Mouse (Mus musculus) midbrain, embryonic 15.5 days (tissue): ENCODE results near the gene Rundc1. TPM values are rescaled to one million over a fixed set of nuclear protein-coding genes. Genes with fewer than 3 reads are reported as not detected.
A peak's percentile ranks its signal among the peaks of the same experiment; 100 is the strongest.
"Not testable (repeated sequence)": the region's sequence is repeated elsewhere in the genome, so short reads cannot be mapped to it uniquely, and the experiment has no call there.

Source experiments
- ATAC-seq: fragments of 200-750 bp; cut with Nextera tagmentation; replicated peaks from 2 replicates; pipeline ENCODE4 v1.8.0; 2017; ENCODE audit warnings: moderate TSS enrichment
- H3K27ac ChIP-seq: fragments of 300-500 bp; sonication (generic); 2 replicates; pipeline ENCODE4 v1.5.1; 2015; ENCODE audit warnings: mild to moderate bottlenecking, inconsistent platforms
- H3K27me3 ChIP-seq: fragments of 300-500 bp; sonication (generic); replicated peaks from 2 replicates; pipeline ENCODE4 v1.6.1; 2015; ENCODE audit warnings: inconsistent platforms
- H3K36me3 ChIP-seq: fragments of 300-500 bp; sonication (generic); replicated peaks from 2 replicates; pipeline ENCODE4 v1.6.1; 2015; ENCODE audit warnings: inconsistent platforms
- H3K4me1 ChIP-seq: fragments of 300-500 bp; sonication (generic); 2 replicates; pipeline ENCODE4 v1.6.1; 2015; ENCODE audit warnings: inconsistent platforms
- H3K4me2 ChIP-seq: fragments of 300-500 bp; sonication (generic); 2 replicates; pipeline ENCODE4 v1.6.1; 2015; ENCODE audit warnings: inconsistent platforms, mild to moderate bottlenecking, moderate library complexity
- H3K4me3 ChIP-seq: fragments of 300-500 bp; sonication (generic); 2 replicates; pipeline ENCODE4 v1.5.1; 2015; ENCODE audit warnings: mild to moderate bottlenecking, inconsistent platforms
- H3K9ac ChIP-seq: fragments of 300-500 bp; sonication (generic); 2 replicates; pipeline ENCODE4 v1.6.1; 2015; ENCODE audit warnings: mild to moderate bottlenecking, inconsistent platforms
- H3K9me3 ChIP-seq: fragments of 300-500 bp; sonication (generic); 2 replicates; pipeline ENCODE4 v1.6.1; 2016; ENCODE audit warnings: inconsistent platforms
- WGBS: fragments of 180-500 bp; shearing (Covaris S2); methylation state at CpG from one replicate; pipeline ENCODE4 v1.1.7; 2015; ENCODE audit warnings: mixed read lengths; 5-methylcytosine and 5-hydroxymethylcytosine counted together
- polyA plus RNA-seq: library from polyadenylated mRNA; unstranded; fragments of >200 nt; fragmentation: Nextera tagmentation; extraction: Ambion mirVana; gene quantifications from 2 replicates; pipeline ENCODE4 v1.2.1, GENCODE M21; 2015

The Rundc1 gene
- polyA plus RNA-seq, result 31.7 and 34.9 TPM in 2 replicates

DNA sequence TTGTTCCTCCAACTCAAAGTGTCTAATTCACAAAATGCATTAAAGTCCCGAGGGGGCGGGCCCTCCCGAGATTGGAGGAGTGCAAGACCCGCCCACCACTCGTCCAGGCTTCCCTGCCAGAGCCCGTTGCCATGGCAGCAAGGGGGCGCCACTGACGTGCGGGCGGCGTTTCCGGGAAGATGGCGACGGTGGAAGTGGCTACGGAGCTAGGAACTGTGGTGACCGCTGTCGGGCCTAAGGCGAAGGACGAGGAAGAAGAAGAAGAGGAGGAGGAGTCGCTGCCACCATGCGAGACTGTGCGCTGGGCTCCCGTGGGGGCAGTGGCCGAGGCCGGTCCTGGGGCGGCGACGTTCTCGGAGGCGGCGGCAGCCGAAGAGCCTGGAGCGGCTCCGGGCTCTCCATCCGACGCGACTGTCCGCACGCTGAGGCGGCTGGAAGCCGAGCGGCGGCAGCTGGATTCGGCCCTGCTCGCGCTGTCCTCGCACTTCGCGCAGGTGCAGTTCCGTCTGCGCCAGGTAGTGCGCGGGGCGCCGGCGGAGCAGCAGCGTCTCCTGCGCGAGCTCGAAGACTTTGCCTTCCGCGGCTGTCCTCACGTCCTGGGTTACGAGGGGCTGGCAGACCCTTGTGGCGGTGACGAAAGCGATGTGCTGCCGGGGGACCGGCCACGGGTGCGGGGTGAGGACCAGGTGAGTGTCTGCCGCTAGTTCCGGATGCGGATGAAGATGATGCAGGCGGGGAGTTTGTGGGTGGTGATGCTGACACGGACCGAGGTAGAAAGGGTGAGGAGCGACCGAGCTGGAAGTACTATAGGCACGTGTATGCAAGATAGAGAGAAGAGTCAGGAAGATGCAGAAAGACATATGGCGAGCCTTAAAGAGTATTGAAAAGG, at the start of gene Rundc1, which contains the start of gene Ptges3l:
Rundc1 (plus strand) TSS at position 161 of the 889 bp plus-strand sequence.
Ptges3l (minus strand) TSS at position 409 of the 889 bp plus-strand sequence.
- peaks cover 31% of the 10 kb centered on the region for H3K4me1 ChIP-seq
- peak within 1 kb of the TSS; percentile 74 for H3K9ac ChIP-seq
- H3K4me2 ChIP-seq, result peak within 1 kb of the TSS; percentile 81
- no peaks in the 10 kb centered on the region for H3K27me3 ChIP-seq
- H3K9me3 ChIP-seq, result no peaks in the 10 kb centered on the region
- H3K4me3 ChIP-seq, result peak within 1 kb of the TSS; percentile 86
- WGBS, result under 1% methylated on average over 81 of the region's 81 CpGs
- H3K27ac ChIP-seq, result peak within 1 kb of the TSS; percentile 91
- peak; percentile 95 for ATAC-seq
- H3K36me3 ChIP-seq, result peaks cover 3% of the 10 kb centered on the region; the same call in 1 of the 2 replicates

DNA sequence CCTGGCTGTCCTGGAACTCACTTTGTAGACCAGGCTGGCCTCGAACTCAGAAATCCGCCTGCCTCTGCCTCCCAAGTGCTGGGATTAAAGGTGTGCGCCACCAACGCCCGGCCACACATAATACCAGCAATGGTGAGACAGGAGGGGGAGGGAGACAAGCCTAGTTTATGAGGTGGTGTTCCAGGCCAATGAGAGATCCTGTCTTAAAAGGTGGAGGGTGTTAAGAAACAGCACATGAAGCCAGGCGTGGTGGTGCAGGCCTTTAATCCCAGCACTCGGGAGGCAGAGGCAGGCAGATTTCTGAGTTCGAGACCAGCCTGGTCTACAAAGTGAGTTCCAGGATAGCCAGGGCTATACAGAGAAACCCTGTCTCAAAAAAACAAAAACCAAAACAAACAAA, 46.7 kb upstream of the Rundc1 start:
- H3K4me1 ChIP-seq, H3K4me2 ChIP-seq, H3K9ac ChIP-seq, H3K27ac ChIP-seq, H3K27me3 ChIP-seq, H3K9me3 ChIP-seq, H3K4me3 ChIP-seq, H3K36me3 ChIP-seq, ATAC-seq: not testable (repeated sequence)
- 95% methylated on average over 8 of the region's 8 CpGs for WGBS

DNA sequence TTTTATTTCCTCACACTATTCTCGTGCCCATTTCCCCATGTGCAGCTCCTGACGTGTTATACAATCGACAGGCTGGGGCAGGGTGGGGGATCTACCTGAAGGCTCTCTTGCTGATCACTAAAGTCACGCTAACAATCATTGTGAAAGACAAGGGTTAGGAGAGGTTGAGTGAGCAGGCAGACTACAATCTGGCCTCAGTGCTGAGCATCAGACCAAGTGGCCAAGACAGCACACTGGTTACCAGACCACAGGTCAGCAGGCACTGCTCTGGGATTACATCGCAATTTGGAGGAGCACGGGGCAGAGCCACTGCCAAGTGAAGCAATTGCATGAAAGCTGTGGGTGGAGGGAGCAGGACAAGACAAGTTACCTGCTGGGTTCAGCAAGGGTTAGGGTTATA, 46.0 kb upstream of the Rundc1 start:
- Histone ChIP-seq H3K27ac (no peak overlapping the region), H3K4me3 (no peak overlapping the region), H3K4me2 (no peak overlapping the region), H3K9ac (no peak overlapping the region), H3K27me3 (no peaks in the 10 kb centered on the region), H3K36me3 (no peaks in the 10 kb centered on the region), H3K9me3 (no peaks in the 10 kb centered on the region), H3K4me1 (no peaks in the 10 kb centered on the region)
- ATAC-seq, result no peak
- 85% methylated on average over 6 of the region's 6 CpGs for WGBS

DNA sequence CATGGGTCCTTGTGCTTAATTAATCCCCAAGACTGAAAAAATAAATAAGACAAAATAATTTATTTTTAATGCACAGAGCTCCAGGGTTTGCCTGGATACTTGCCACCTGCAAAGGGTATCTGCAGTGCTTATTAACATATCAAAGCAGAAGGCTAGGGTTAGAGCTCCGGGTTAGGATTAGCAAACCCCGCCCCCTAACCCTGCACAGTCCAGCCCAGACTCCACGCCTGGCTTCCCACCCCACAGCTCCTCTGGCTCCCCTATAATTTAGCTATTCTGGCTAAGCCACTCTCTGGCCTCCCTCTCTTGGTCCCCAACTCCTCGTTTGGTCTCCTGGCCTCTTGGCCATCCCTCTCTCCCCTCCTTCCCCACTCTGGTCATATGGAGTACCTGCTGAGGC, 43.1 kb upstream of the Rundc1 start:
- Histone ChIP-seq H3K36me3 (no peaks in the 10 kb centered on the region), H3K27me3 (no peaks in the 10 kb centered on the region), H3K4me2 (no peak overlapping the region), H3K9ac (no peak overlapping the region), H3K27ac (no peak overlapping the region), H3K9me3 (no peaks in the 10 kb centered on the region), H3K4me3 (no peak overlapping the region), H3K4me1 (no peaks in the 10 kb centered on the region)
- no peak for ATAC-seq
- WGBS, result 7% methylated on average over 4 of the region's 4 CpGs

DNA sequence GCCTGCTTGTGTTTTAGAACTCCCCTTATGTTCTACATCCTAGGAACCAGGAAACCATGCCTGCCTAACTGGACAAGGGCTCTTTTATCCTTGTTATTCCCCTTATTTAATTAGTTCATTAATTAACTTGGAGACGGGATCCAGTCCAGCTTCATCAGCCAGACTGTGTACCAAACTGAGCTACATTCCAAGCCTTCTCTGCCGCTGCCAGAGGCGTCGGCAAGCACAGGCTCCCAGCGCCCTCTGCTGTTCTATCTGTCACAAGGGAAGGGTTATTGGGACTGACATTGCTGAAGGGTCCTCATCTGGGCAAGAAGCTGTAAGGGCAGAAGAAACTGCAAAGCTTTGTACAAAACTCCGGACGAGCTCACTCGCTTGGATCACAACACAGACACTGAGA, 29.8 kb upstream of the Rundc1 start:
- H3K4me2 ChIP-seq, result no peak overlapping the region
- no peak overlapping the region for H3K4me3 ChIP-seq
- H3K9ac ChIP-seq, result no peak overlapping the region
- H3K27me3 ChIP-seq, result no peaks in the 10 kb centered on the region
- whole genome bisulfite sequencing, result 4% methylated on average over 8 of the region's 8 CpGs
- no peaks in the 10 kb centered on the region for H3K4me1 ChIP-seq
- H3K36me3 ChIP-seq, result no peaks in the 10 kb centered on the region
- H3K9me3 ChIP-seq, result no peaks in the 10 kb centered on the region
- no peak overlapping the region for H3K27ac ChIP-seq
- no peak for ATAC-seq

DNA sequence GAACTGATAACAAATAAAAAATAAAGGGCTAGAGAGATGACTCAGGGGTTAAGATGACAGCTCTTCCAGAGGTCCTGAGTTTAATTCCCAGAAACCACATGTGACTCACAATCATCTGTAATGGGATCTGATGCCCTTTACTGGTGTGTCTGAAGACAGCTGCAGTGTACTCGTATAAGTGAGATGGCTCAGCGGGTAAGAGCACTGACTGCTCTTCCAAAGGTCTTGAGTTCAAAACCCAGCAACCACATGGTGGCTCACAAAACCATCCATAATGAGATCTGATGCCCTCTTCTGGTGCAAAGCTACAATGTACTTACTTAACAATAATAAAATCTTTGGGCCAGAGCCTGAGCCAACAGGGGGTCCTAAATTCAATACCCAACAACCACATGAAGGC, 9.6 kb upstream of the Rundc1 start:
- WGBS, result 92% methylated on average over 2 of the region's 2 CpGs
- Histone ChIP-seq H3K36me3 (peaks cover 21% of the 10 kb centered on the region), H3K4me1 (peaks cover 8% of the 10 kb centered on the region), H3K4me3 (no peak overlapping the region), H3K27me3 (no peaks in the 10 kb centered on the region), H3K27ac (no peak overlapping the region), H3K4me2 (no peak overlapping the region), H3K9me3 (no peaks in the 10 kb centered on the region), H3K9ac (no peak overlapping the region)
- ATAC-seq, result no peak

DNA sequence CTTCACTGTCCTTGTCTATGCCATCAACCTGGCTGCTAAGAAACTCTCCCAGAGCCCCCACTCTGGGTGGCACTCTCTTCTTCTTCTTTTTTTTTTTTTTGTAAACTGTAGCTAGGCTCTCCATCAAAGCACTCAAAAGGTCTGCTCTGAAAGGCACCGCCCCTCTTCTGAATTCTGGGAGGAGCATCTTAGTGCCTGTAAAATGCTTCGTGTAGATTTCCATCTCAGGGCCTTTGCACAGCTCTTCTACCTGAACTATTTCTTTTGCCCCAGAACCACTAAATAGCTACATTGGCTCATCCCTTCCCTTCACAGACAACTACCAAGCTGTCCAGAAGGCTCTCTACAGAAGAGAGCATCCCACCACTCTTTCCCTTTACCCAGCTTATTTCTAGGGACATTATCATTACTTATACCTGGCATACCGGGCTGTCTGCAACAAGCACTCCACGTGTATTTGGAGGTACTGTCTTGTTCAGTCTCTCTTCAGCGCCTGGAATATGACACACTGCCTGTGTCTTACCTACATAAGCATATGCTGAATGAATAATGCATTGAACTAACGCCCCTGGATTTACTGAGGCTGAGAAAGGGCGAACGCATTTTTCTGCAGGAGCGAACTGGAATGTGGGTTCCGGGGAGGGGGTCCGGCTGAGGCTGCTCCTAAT, 8.3 kb upstream of the Rundc1 start:
- peak; percentile 73 for ATAC-seq
- Histone ChIP-seq H3K27me3 (no peaks in the 10 kb centered on the region), H3K27ac (peak overlapping the region; percentile 90), H3K9me3 (no peaks in the 10 kb centered on the region), H3K9ac (peak overlapping the region; percentile 90), H3K4me3 (peak overlapping the region; percentile 92), H3K4me1 (peaks cover 8% of the 10 kb centered on the region), H3K4me2 (peak overlapping the region; percentile 66), H3K36me3 (peaks cover 11% of the 10 kb centered on the region; the same call in 1 of the 2 replicates)
- under 1% methylated on average over 11 of the region's 11 CpGs for WGBS

DNA sequence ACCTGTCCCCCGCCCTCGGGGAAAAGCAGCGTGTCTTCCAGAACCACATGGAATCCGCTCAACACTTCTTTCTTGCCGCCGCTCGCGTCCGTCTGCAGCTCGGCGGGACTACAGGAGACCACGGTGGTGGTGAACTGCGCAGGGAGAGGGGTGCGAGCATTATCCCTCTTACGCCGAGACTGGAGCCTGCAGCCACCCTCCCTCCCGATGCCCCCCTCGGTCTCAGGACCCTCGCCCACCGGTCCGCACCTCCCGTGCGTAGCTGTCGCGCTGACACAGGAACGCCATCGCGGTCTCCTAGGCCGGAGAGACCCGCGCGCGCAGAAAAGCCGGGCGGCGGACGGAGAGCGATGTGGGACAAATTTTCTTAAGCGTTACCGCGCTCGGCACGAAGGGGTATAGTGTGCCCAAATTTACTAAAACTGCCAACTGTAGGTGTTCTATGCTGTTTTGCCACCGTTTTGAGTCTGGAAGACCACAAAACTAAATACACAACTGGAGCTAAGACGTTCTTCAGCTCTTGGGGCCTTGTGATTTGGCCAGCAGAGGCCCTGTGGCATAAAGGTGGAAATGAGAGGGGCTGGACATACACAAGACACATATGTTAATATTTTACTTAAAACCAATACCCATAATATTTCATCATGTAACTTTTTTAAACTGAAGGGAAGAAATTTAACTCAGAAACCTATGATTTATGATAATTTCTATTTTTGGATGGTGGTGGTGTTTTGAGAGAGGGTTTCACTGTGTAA, 7.6 kb upstream of the Rundc1 start, which contains the start of gene Aarsd1:
Aarsd1 (minus strand) TSS at position 515 of the 755 bp plus-strand sequence.
- peak within 1 kb of the TSS; percentile 90 for H3K9ac ChIP-seq
- peak within 1 kb of the TSS; percentile 92 for H3K4me3 ChIP-seq
- no peaks in the 10 kb centered on the region for H3K27me3 ChIP-seq
- peak; percentile 89 for ATAC-seq
- peaks cover 4% of the 10 kb centered on the region; the same call in 1 of the 2 replicates for H3K36me3 ChIP-seq
- peak within 1 kb of the TSS; percentile 66 for H3K4me2 ChIP-seq
- no peaks in the 10 kb centered on the region for H3K9me3 ChIP-seq
- under 1% methylated on average over 44 of the region's 45 CpGs for WGBS
- H3K27ac ChIP-seq, result peak within 1 kb of the TSS; percentile 90
- H3K4me1 ChIP-seq, result peaks cover 8% of the 10 kb centered on the region

DNA sequence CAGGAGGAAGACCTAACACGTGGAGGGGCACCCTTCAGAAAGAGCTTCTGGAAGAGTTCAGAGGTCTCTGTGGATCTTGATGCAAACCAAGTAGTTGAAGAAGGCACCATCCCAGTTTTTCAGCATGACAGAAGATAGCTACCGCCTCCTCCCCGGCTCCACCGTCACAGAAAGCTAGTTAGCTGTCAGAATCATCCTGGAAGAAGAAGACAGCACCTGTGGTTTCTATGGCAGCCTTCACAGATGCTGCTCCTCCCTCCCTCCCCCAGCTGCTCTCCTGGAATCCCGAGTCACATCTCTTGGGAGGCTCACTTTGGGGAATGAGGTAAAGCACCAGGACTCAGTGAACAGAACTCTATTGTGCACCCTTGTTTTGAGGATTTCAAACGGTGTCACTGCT, 5.9 kb upstream of the Rundc1 start:
- Histone ChIP-seq H3K27ac (no peak overlapping the region), H3K36me3 (no peaks in the 10 kb centered on the region), H3K4me3 (no peak overlapping the region), H3K9ac (no peak overlapping the region), H3K9me3 (no peaks in the 10 kb centered on the region), H3K4me1 (peaks cover 12% of the 10 kb centered on the region), H3K4me2 (no peak overlapping the region), H3K27me3 (no peaks in the 10 kb centered on the region)
- ATAC-seq, result no peak
- WGBS, result 61% methylated on average over 6 of the region's 6 CpGs

DNA sequence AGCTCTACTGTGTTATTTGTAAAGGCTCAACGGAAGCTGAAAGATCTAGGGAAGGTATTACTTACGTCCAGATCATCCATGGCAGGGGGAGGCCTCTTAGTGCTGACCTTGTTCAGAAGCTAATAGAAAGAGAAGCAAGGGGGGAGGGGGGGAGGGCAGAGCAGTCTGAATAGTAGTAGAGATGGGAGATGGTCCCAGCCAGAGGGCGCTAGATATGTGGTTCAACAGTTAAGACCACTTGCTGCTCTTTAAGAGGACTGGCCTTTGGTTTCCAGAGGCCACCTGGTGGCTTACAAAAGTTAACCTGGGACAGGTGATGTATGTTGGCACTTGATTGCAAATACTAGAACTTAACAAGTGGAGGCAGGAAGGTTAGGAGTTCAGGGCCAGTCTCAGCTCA, 5.3 kb upstream of the Rundc1 start:
- ATAC-seq, result no peak

DNA sequence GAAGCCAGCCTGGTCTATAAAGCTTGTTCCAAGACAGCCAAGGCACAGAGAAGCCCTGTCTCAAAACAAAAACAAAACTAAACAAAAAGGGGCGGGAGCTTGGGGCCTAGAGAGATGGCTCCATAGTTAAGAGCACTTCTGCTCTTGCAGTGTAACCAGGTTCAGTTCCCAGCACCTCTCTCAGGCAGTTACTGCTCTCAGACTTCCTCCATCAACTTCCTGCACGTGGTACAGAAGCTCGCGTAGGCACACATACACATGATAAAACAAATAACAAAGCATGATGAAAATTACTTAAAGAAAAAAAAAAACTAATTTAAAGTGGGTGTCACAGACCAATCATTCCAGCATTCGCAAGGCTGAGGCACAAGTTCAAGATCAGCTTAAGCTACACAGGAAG, 4.7 kb upstream of the Rundc1 start:
- Histone ChIP-seq H3K27me3 (no peaks in the 10 kb centered on the region), H3K27ac (no peak overlapping the region), H3K4me3 (no peak overlapping the region), H3K36me3 (no peaks in the 10 kb centered on the region), H3K4me2 (no peak overlapping the region), H3K9me3 (no peaks in the 10 kb centered on the region), H3K9ac (no peak overlapping the region), H3K4me1 (peaks cover 19% of the 10 kb centered on the region)
- no peak for ATAC-seq
- 89% methylated on average over 5 of the region's 5 CpGs for WGBS

More for the DNA sequence above, 5.3 kb upstream of the Rundc1 start:
- Histone ChIP-seq H3K27ac (no peak overlapping the region), H3K9ac (no peak overlapping the region), H3K4me2 (no peak overlapping the region), H3K9me3 (no peaks in the 10 kb centered on the region), H3K27me3 (no peaks in the 10 kb centered on the region), H3K36me3 (no peaks in the 10 kb centered on the region), H3K4me3 (no peak overlapping the region), H3K4me1 (peaks cover 18% of the 10 kb centered on the region)
- 20% methylated on average over 3 of the region's 3 CpGs for WGBS
